ENCODE assay signal across 22 mouse cellular contexts in genomic region chr19:19220826-19221225, GRCm38 (mm10).
DNase-seq lines count a peak whose midpoint lies in the region; ATAC-seq lines count a peak whose summit lies in the region.
"Had no signal": no experiment of that assay in that cellular context is flagged by ENCODE, and none has a peak within 500 bp of the region (broad histone marks: within the 10 kb centered on the region; RNA-seq: fewer than 3 reads in every experiment).

No protein-coding gene starts in this region.

- WGBS in forebrain, embryonic 14.5 days: 83% methylated on average over 6 of the region's 6 CpGs
- WGBS in forebrain, embryonic 15.5 days: 74% methylated on average over 6 of the region's 6 CpGs

- H3K9ac ChIP-seq in forebrain, embryonic 14.5 days (ENCODE audit: low read length): no peak overlapping the region
- no peak overlapping the region for H3K9ac ChIP-seq in forebrain, embryonic 15.5 days (replicated peaks)
- H3K9ac ChIP-seq: embryonic facial prominence, embryonic 12.5 days; embryonic facial prominence, embryonic 15.5 days; heart, embryonic 12.5 days; heart, embryonic 15.5 days; hindbrain, embryonic 12.5 days; hindbrain, embryonic 15.5 days had no signal

- no peak overlapping the region for H3K4me2 ChIP-seq in forebrain, embryonic 14.5 days (ENCODE audit: low read length)
- H3K4me2 ChIP-seq in forebrain, embryonic 15.5 days (replicated peaks): no peak overlapping the region
- H3K4me2 ChIP-seq: embryonic facial prominence, embryonic 12.5 days; embryonic facial prominence, embryonic 15.5 days; heart, embryonic 12.5 days; heart, embryonic 15.5 days; hindbrain, embryonic 12.5 days; hindbrain, embryonic 15.5 days had no signal

- H3K27me3 ChIP-seq in forebrain, embryonic 14.5 days (replicated peaks; ENCODE audit: control insufficient read depth, insufficient read depth, low read length): no peaks in the 10 kb centered on the region
- H3K27me3 ChIP-seq in forebrain, embryonic 15.5 days: no peaks in the 10 kb centered on the region
- H3K27me3 ChIP-seq: embryonic facial prominence, embryonic 12.5 days; embryonic facial prominence, embryonic 15.5 days; heart, embryonic 12.5 days; heart, embryonic 15.5 days; hindbrain, embryonic 12.5 days; hindbrain, embryonic 15.5 days had no signal

- intact Hi-C loops in left cerebral cortex, postnatal 14 days (cut with DNase I): no loop called here

- H3K4me1 ChIP-seq in forebrain, embryonic 14.5 days (ENCODE audit: control insufficient read depth, insufficient read depth, low read length): no peaks in the 10 kb centered on the region
- no peaks in the 10 kb centered on the region for H3K4me1 ChIP-seq in forebrain, embryonic 15.5 days
- H3K4me1 ChIP-seq: embryonic facial prominence, embryonic 12.5 days; embryonic facial prominence, embryonic 15.5 days; heart, embryonic 12.5 days; hindbrain, embryonic 12.5 days; hindbrain, embryonic 15.5 days had no signal

- DNase-seq in forebrain, embryonic 14.5 days (ENCODE audit: low spot score): peak; percentile 6
- DNase-seq in layer of hippocampus, adult 18-20 months (ENCODE audit: low spot score in 2 of 2): peak; percentile 0 to 50
- no peak for DNase-seq in layer of hippocampus, postnatal 10 days (ENCODE audit: low spot score in 2 of 2)
- DNase-seq in layer of hippocampus, adult 9-10 months (ENCODE audit: low spot score): peak; percentile 12
- DNase-seq in left cerebral cortex, postnatal 14 days (ENCODE audit: low spot score in 2 of 2): no peak
- DNase-seq: adrenal gland, adult 8-10 months; adrenal gland, postnatal 25 days; cerebellum, adult 11 months; cerebellum, adult 2 months; cerebellum, adult 9-11 months; cerebellum, postnatal 25 days; gastrocnemius, postnatal 25 days; heart, adult 18-20 months; heart, postnatal 14 days had no signal

- no peak overlapping the region for H3K27ac ChIP-seq in forebrain, embryonic 14.5 days (ENCODE audit: low read depth, low read length)
- no peak overlapping the region for H3K27ac ChIP-seq in forebrain, embryonic 15.5 days (replicated peaks)
- H3K27ac ChIP-seq: embryonic facial prominence, embryonic 12.5 days; embryonic facial prominence, embryonic 15.5 days; heart, embryonic 15.5 days; hindbrain, embryonic 12.5 days; hindbrain, embryonic 15.5 days had no signal

- ATAC-seq in forebrain, embryonic 14.5 days: no peak
- no peak for ATAC-seq in forebrain, embryonic 15.5 days (replicated peaks)
- ATAC-seq: activated CD4-positive, CD25-positive, alpha-beta regulatory T cell, adult 4 months had no signal

- H3K9me3 ChIP-seq in forebrain, embryonic 14.5 days (replicated peaks; ENCODE audit: control insufficient read depth, low read length): no peaks in the 10 kb centered on the region
- no peaks in the 10 kb centered on the region for H3K9me3 ChIP-seq in forebrain, embryonic 15.5 days
- H3K9me3 ChIP-seq: embryonic facial prominence, embryonic 12.5 days; embryonic facial prominence, embryonic 15.5 days; heart, embryonic 12.5 days; heart, embryonic 15.5 days; hindbrain, embryonic 12.5 days; hindbrain, embryonic 15.5 days had no signal

- no peak overlapping the region for H3K4me3 ChIP-seq in forebrain, embryonic 14.5 days (ENCODE audit: low read depth, low read length)
- no peak overlapping the region for H3K4me3 ChIP-seq in forebrain, embryonic 15.5 days
- H3K4me3 ChIP-seq: embryonic facial prominence, embryonic 12.5 days; embryonic facial prominence, embryonic 15.5 days; heart, embryonic 12.5 days; heart, embryonic 15.5 days; hindbrain, embryonic 12.5 days; hindbrain, embryonic 15.5 days had no signal

- H3K36me3 ChIP-seq in forebrain, embryonic 14.5 days (ENCODE audit: control insufficient read depth, insufficient read depth, low read length): no peaks in the 10 kb centered on the region
- H3K36me3 ChIP-seq in forebrain, embryonic 15.5 days: no peaks in the 10 kb centered on the region
- H3K36me3 ChIP-seq: embryonic facial prominence, embryonic 12.5 days; embryonic facial prominence, embryonic 15.5 days; heart, embryonic 12.5 days; heart, embryonic 15.5 days; hindbrain, embryonic 12.5 days; hindbrain, embryonic 15.5 days had no signal

Comparison
In these comparisons a context has a peak if more than half of its experiments do, and no peak if none do; other contexts are left out.
1. DNase-seq: peak in forebrain, embryonic 14.5 days (single experiment), layer of hippocampus, adult 18-20 months (2 of 2) and layer of hippocampus, adult 9-10 months (single experiment); none in layer of hippocampus, postnatal 10 days (0 of 2) and left cerebral cortex, postnatal 14 days (0 of 2).